Mouse (Mus musculus): Measurements from ENCODE around the gene Dnah17. TPM values are rescaled to one million over a fixed set of nuclear protein-coding genes. Genes with fewer than 3 reads are reported as not detected.

Gene Dnah17
- polyA plus RNA-seq, 1 experiment from 2014 or later, result 0.11 TPM

DNA sequence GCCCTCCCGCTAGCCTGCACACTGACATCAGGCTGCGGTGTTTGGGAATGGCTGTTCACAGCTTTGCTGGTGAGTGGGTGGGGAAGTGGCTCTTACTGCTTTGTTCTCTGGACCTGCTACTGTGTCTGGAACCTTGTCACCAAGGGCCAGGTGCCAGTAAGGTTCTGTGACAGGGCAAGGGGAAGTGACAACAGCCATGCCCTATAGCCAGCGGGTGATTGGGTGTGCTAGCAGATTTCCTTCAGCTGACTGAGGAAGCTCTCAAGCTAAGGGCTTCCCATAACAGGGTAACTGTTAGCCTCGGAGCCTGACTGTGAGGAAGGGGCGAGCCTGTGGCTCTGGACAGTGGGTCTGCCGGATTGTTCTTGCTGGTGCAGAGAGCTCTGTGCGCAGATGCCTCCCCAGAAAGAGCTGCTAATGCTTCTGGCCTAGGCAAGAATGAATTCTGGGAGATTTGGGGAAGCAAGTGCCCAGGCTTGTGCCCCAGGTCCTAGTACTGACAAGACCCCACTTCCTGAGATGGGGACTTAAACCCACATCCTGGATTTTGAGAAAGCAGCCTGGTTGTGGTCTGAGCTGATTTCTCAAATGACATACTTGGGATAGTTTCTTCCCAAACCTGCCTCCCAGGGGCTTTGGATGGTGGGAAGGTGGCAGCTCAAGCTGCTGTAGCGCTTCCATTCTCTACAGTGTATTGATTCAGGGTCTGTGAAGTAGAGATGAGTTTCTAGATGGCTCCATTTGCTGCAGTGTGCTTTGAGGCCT, 114.9 kb downstream of the Dnah17 start:
- 64% methylated on average over 8 of the region's 8 CpGs for WGBS (ENCODE audit: insufficient replicate concordance)
- no peak overlapping the region for H3K4me3 ChIP-seq (ENCODE audit: low read depth, low read length)
- peaks cover 29% of the 10 kb centered on the region for H3K36me3 ChIP-seq (replicated peaks; ENCODE audit: insufficient read depth, low read length)
- no peak overlapping the region; the same call in 1 of the 2 replicates for H3K27ac ChIP-seq (ENCODE audit: low read depth)
- no peak overlapping the region; the same call in 1 of the 2 replicates for H3K9ac ChIP-seq (replicated peaks)
- no peak for TF ChIP-seq EP300 (IDR thresholded peaks at IDR 0.05; ENCODE audit: low read depth)
- TF ChIP-seq CTCF (IDR thresholded peaks at IDR 0.05; ENCODE audit: low read depth), result no peak
- DNase-seq (no peak), ATAC-seq (no peak)
- H3K4me1 ChIP-seq (ENCODE audit: insufficient read depth), result peaks cover 2% of the 10 kb centered on the region; the same call in 1 of the 2 replicates
- no peaks in the 10 kb centered on the region for H3K9me3 ChIP-seq (ENCODE audit: low read length)
- no peaks in the 10 kb centered on the region for H3K27me3 ChIP-seq (ENCODE audit: insufficient read depth, low read length)
- no peak overlapping the region for H3K4me2 ChIP-seq (ENCODE audit: low read depth, low read length)

DNA sequence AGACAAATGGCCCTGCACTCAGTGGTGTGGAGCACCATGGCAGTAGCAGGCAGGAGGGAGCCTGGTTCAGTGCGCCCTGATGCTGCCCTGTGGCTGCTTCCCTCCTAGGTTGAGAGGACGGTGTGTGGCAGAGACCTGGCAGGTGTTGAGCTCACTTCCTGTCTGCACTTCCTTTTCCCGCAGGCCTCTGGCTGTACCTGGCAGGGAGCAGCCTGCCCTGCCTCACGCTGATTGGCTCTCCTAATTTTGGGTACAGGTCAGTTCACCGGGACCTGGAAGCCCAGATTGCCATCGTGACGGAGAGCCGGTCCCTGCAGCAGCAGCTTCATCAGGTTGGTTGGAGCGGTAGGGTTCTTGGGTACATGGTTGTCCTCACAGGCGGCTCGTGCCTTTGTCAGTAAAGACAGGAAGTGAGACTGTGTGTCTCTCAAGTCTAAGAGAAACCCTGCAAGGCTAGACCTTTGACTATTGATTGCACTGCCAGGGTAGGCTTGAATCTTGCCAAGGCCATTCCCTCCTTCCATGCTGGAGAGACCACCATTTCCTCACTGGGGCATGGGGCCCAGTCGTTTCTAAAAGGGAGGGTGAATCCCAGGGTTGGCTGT, 115.9 kb downstream of the Dnah17 start:
- H3K36me3 ChIP-seq (replicated peaks; ENCODE audit: insufficient read depth, low read length), result peaks cover 27% of the 10 kb centered on the region
- no peaks in the 10 kb centered on the region for H3K9me3 ChIP-seq (ENCODE audit: low read length)
- peaks cover 2% of the 10 kb centered on the region; the same call in 1 of the 2 replicates for H3K4me1 ChIP-seq (ENCODE audit: insufficient read depth)
- 68% methylated on average over 12 of the region's 12 CpGs for WGBS (ENCODE audit: insufficient replicate concordance)
- H3K4me2 ChIP-seq (ENCODE audit: low read depth, low read length), result no peak overlapping the region
- no peak for TF ChIP-seq CTCF (IDR thresholded peaks at IDR 0.05; ENCODE audit: low read depth)
- no peak for TF ChIP-seq EP300 (IDR thresholded peaks at IDR 0.05; ENCODE audit: low read depth)
- H3K27me3 ChIP-seq (ENCODE audit: insufficient read depth, low read length), result no peaks in the 10 kb centered on the region
- no peak overlapping the region for H3K9ac ChIP-seq (replicated peaks)
- DNase-seq (no peak), ATAC-seq (no peak)
- no peak overlapping the region for H3K4me3 ChIP-seq (ENCODE audit: low read depth, low read length)
- peak overlapping the region; percentile 39; the same call in 1 of the 2 replicates for H3K27ac ChIP-seq (ENCODE audit: low read depth)

DNA sequence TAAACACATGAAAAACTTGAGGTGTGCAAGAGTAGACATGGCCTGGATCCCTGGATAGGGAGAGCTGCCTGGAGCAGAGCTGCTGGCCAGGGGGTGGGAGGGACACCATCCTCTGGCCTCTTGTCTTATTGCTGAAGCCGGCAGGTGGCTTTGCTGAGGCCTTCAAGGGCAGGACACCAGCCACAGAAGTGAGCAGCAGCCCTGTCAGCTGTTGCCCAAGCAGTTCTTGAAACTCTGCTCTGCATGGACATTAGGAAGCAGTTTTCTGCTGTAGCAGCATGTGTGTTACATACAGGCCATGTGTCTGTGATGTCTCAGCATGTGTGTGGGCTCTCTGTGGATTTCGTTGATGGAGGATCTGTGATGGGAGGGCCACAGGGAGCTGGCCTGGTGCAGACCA, 117.1 kb downstream of the Dnah17 start:
- ATAC-seq (no peak), DNase-seq (no peak)
- Histone ChIP-seq H3K4me3 (ENCODE audit: low read depth, low read length) (no peak overlapping the region), H3K4me1 (ENCODE audit: insufficient read depth) (peaks cover 2% of the 10 kb centered on the region; the same call in 1 of the 2 replicates), H3K27ac (ENCODE audit: low read depth) (no peak overlapping the region), H3K9me3 (ENCODE audit: low read length) (no peaks in the 10 kb centered on the region), H3K36me3 (replicated peaks; ENCODE audit: insufficient read depth, low read length) (peaks cover 24% of the 10 kb centered on the region), H3K9ac (replicated peaks) (no peak overlapping the region), H3K4me2 (ENCODE audit: low read depth, low read length) (no peak overlapping the region), H3K27me3 (ENCODE audit: insufficient read depth, low read length) (no peaks in the 10 kb centered on the region)
- 86% methylated on average over 2 of the region's 2 CpGs for WGBS (ENCODE audit: insufficient replicate concordance)
- TF ChIP-seq EP300 (IDR thresholded peaks at IDR 0.05; ENCODE audit: low read depth) (no peak), CTCF (IDR thresholded peaks at IDR 0.05; ENCODE audit: low read depth) (no peak)

DNA sequence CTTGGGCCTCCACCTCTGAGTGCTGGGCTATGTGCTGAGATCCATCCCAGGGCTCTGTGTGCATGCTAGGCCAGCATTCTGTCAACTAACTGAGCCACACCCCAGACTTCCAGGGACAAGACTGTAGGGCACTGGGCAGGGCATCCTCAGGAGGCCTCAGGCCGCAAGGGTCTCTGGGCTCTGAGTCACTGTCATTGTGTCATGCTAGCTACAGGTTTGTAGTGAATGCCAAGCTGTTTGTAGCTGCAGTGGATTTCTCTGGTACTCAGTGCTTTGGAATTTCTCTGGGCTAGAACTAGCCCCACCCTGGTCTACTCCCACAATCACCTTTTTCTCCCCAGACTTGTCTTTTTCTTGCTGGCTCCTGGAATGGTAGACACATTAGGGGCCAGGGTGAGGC, 117.8 kb downstream of the Dnah17 start:
- TF ChIP-seq CTCF (IDR thresholded peaks at IDR 0.05; ENCODE audit: low read depth) (no peak), EP300 (IDR thresholded peaks at IDR 0.05; ENCODE audit: low read depth) (no peak)
- no peak overlapping the region for H3K27ac ChIP-seq (ENCODE audit: low read depth)
- no peak overlapping the region for H3K4me3 ChIP-seq (ENCODE audit: low read depth, low read length)
- no peak overlapping the region for H3K4me2 ChIP-seq (ENCODE audit: low read depth, low read length)
- WGBS (ENCODE audit: insufficient replicate concordance), result 80% methylated on average over 1 of the region's 1 CpGs
- ATAC-seq, result no peak
- peaks cover 17% of the 10 kb centered on the region for H3K36me3 ChIP-seq (replicated peaks; ENCODE audit: insufficient read depth, low read length)
- no peaks in the 10 kb centered on the region for H3K27me3 ChIP-seq (ENCODE audit: insufficient read depth, low read length)
- no peak for DNase-seq
- H3K4me1 ChIP-seq (ENCODE audit: insufficient read depth), result peaks cover 6% of the 10 kb centered on the region
- H3K9me3 ChIP-seq (ENCODE audit: low read length), result no peaks in the 10 kb centered on the region
- H3K9ac ChIP-seq (replicated peaks), result no peak overlapping the region

DNA sequence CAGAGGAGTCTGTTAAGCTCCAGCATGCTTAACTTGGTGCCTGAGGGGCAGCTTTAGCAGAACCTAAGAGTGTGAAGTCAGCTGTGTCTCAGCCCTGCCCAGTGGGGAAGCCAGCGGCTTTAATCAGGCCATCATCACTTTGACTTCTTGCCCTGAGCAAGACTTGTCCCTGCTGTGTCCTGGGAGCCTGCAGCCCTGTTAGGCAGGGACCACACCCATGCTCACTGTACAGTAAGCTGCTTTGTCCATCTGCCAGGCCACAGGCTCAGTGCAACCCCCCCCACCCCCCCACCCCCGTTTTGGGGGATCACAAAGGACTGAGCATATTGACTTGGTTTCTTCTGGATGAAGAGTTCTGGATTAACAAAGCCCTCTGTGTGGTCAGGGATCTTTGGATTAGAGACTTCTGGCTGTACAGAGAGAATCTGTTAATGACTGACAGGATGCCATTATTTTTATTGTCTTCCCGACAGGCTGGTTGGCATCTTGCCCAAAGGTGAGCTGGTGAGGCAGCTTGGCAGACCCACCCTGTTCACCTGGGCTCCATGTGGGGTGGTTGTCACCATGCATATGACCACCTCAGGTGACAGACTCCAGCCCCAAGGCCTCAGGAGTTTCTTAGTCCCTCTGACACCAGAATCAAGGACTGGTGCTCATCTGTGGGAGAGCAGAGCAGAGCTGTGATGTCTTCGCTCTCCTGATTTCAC, 120.4 kb downstream of the Dnah17 start:
- WGBS (ENCODE audit: insufficient replicate concordance), result 60% methylated on average over 4 of the region's 4 CpGs
- DNase-seq, result no peak
- no peak overlapping the region for H3K27ac ChIP-seq (ENCODE audit: low read depth)
- peaks cover 35% of the 10 kb centered on the region for H3K36me3 ChIP-seq (replicated peaks; ENCODE audit: insufficient read depth, low read length)
- no peak for ATAC-seq
- H3K27me3 ChIP-seq (ENCODE audit: insufficient read depth, low read length), result no peaks in the 10 kb centered on the region
- TF ChIP-seq CTCF (IDR thresholded peaks at IDR 0.05; ENCODE audit: low read depth), result no peak
- no peak for TF ChIP-seq EP300 (IDR thresholded peaks at IDR 0.05; ENCODE audit: low read depth)
- no peak overlapping the region for H3K9ac ChIP-seq (replicated peaks)
- H3K4me2 ChIP-seq (ENCODE audit: low read depth, low read length), result no peak overlapping the region
- H3K4me3 ChIP-seq (ENCODE audit: low read depth, low read length), result no peak overlapping the region
- peaks cover 9% of the 10 kb centered on the region for H3K4me1 ChIP-seq (ENCODE audit: insufficient read depth)
- H3K9me3 ChIP-seq (ENCODE audit: low read length), result no peaks in the 10 kb centered on the region

DNA sequence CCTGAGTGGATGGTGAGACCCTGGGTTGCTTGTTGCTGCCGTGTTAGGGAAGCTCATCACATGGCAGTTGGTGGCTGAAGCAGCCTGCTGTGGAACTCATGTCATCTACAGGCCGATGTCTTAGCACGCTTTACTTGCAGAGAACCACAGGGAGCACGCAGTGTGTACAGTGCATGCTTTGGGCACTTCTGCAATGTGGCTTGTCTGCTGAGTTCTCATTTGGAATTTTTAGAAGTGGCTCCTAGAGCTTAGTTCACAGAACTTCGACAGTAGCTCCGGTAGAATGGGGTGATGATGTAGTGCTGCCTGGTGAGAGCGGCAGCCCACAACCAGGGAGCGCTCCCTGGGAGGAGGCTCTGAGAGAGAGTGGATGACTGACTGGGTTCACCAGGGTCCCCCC, 121.6 kb downstream of the Dnah17 start:
- DNase-seq, result no peak
- H3K36me3 ChIP-seq (replicated peaks; ENCODE audit: insufficient read depth, low read length), result peaks cover 41% of the 10 kb centered on the region
- no peak for ATAC-seq
- TF ChIP-seq EP300 (IDR thresholded peaks at IDR 0.05; ENCODE audit: low read depth) (no peak), CTCF (IDR thresholded peaks at IDR 0.05; ENCODE audit: low read depth) (no peak)
- 88% methylated on average over 8 of the region's 8 CpGs for WGBS (ENCODE audit: insufficient replicate concordance)
- H3K4me2 ChIP-seq (ENCODE audit: low read depth, low read length), result no peak overlapping the region
- no peaks in the 10 kb centered on the region for H3K27me3 ChIP-seq (ENCODE audit: insufficient read depth, low read length)
- H3K9me3 ChIP-seq (ENCODE audit: low read length), result no peaks in the 10 kb centered on the region
- no peak overlapping the region for H3K4me3 ChIP-seq (ENCODE audit: low read depth, low read length)
- H3K9ac ChIP-seq (replicated peaks), result no peak overlapping the region
- no peak overlapping the region for H3K27ac ChIP-seq (ENCODE audit: low read depth)
- peaks cover 9% of the 10 kb centered on the region for H3K4me1 ChIP-seq (ENCODE audit: insufficient read depth)

All from liver, postnatal 0 days (tissue).